Mouse (Mus musculus): ENCODE results near the gene Wnk1. TPM values are rescaled to one million over a fixed set of nuclear protein-coding genes. Genes with fewer than 3 reads are reported as not detected.
"Not testable (repeated sequence)": the region's sequence is repeated elsewhere in the genome, so short reads cannot be mapped to it uniquely, and the experiment has no call there.

The Wnk1 gene
- polyA plus RNA-seq (2012; ENCODE audit: insufficient read depth, insufficient read length, missing spikeins): 336 and 345 TPM in 2 replicates

GRCm38 (mm10) chr6:120038366-120039255 is at the start of gene Wnk1:
Gene Wnk1 (minus strand): TSS chr6:120038672.
- H3K27ac ChIP-seq (ENCODE audit: insufficient read depth, low read depth, low read length): peak within 1 kb of the TSS; percentile 97
- TF ChIP-seq CTCF (IDR thresholded peaks at IDR 0.05; ENCODE audit: low read depth, low read length) (no peak), POLR2A (IDR thresholded peaks at IDR 0.05; ENCODE audit: borderline replicate concordance, low read depth, low read length) (no peak)
- peak within 1 kb of the TSS; percentile 83 for H3K4me3 ChIP-seq (ENCODE audit: insufficient read depth, low read length)
- H3K4me1 ChIP-seq (ENCODE audit: control insufficient read depth, insufficient read depth, low read length): peaks cover 19% of the 10 kb centered on the region

- not testable (repeated sequence) for H3K27ac ChIP-seq (ENCODE audit: insufficient read depth, low read depth, low read length); H3K4me3 ChIP-seq (ENCODE audit: insufficient read depth, low read length)
- peaks cover 37% of the 10 kb centered on the region for H3K4me1 ChIP-seq (ENCODE audit: control insufficient read depth, insufficient read depth, low read length)
Measured at GRCm38 (mm10) chr6:120087041-120087440, 48.6 kb upstream of the Wnk1 start.

GRCm38 (mm10) chr6:120085832-120086231 is 47.4 kb upstream of the Wnk1 start:
- TF ChIP-seq POLR2A (IDR thresholded peaks at IDR 0.05; ENCODE audit: borderline replicate concordance, low read depth, low read length) (no peak), CTCF (IDR thresholded peaks at IDR 0.05; ENCODE audit: low read depth, low read length) (no peak)
- H3K27ac ChIP-seq (ENCODE audit: insufficient read depth, low read depth, low read length): no peak overlapping the region

DNA sequence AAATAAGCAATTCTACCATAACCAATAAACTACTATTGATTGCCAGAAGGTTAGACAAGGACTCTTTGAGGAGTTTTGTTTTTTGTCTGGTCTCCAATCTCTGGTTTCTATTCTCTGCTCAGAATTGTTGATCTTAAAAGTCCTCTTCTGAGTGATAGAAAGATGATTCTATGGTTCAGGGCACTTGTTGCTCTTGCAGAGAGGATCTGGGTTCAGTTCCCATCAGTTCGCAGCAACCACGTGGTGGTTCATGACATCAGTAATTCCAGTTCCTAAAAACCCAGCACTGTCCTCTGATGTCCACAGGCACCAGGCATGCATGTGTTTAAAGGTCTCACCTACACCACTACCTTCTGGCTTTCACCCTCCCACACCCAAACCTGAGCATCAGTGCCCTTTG is 46.5 kb upstream of the Wnk1 start:
- no peak for TF ChIP-seq POLR2A (IDR thresholded peaks at IDR 0.05; ENCODE audit: borderline replicate concordance, low read depth, low read length)
- TF ChIP-seq CTCF (IDR thresholded peaks at IDR 0.05; ENCODE audit: low read depth, low read length): no peak
- H3K4me3 ChIP-seq (ENCODE audit: insufficient read depth, low read length): no peak overlapping the region
- no peak overlapping the region for H3K27ac ChIP-seq (ENCODE audit: insufficient read depth, low read depth, low read length)
- peaks cover 32% of the 10 kb centered on the region for H3K4me1 ChIP-seq (ENCODE audit: control insufficient read depth, insufficient read depth, low read length)

More at GRCm38 (mm10) chr6:120085832-120086231, 47.4 kb upstream of the Wnk1 start:
- Histone ChIP-seq H3K4me1 (ENCODE audit: control insufficient read depth, insufficient read depth, low read length) (peaks cover 32% of the 10 kb centered on the region), H3K4me3 (ENCODE audit: insufficient read depth, low read length) (no peak overlapping the region)

DNA sequence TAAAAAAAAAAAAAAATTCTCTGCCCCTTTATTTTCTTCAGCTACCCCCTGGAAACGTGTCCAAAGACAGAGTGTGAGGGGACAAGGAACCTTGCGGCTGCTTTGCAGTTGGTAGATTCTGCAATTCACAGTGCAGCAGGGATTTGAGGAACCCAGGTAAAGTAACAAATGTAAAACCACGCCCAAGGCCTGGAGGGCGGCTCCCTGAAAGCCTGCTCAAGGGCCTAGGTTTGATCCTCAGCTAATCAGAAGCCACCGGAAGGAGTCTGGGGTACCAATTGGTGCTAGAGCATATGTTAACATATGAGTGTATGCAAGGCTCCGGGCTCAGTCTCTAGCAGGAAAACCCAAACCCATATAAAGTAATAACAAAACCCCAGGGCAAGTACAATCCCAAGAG is 45.0 kb upstream of the Wnk1 start:
- H3K4me3 ChIP-seq (ENCODE audit: insufficient read depth, low read length): peak overlapping the region; percentile 15; the same call in 1 of the 2 replicates
- H3K4me1 ChIP-seq (ENCODE audit: control insufficient read depth, insufficient read depth, low read length): peaks cover 32% of the 10 kb centered on the region
- peak overlapping the region; percentile 51 for H3K27ac ChIP-seq (ENCODE audit: insufficient read depth, low read depth, low read length)
- no peak for TF ChIP-seq CTCF (IDR thresholded peaks at IDR 0.05; ENCODE audit: low read depth, low read length)
- no peak for TF ChIP-seq POLR2A (IDR thresholded peaks at IDR 0.05; ENCODE audit: borderline replicate concordance, low read depth, low read length)

- TF ChIP-seq POLR2A (IDR thresholded peaks at IDR 0.05; ENCODE audit: borderline replicate concordance, low read depth, low read length) (no peak), CTCF (IDR thresholded peaks at IDR 0.05; ENCODE audit: low read depth, low read length) (no peak)
- peak overlapping the region; percentile 51 for H3K27ac ChIP-seq (ENCODE audit: insufficient read depth, low read depth, low read length)
- peak overlapping the region; percentile 15; the same call in 1 of the 2 replicates for H3K4me3 ChIP-seq (ENCODE audit: insufficient read depth, low read length)
- peaks cover 32% of the 10 kb centered on the region for H3K4me1 ChIP-seq (ENCODE audit: control insufficient read depth, insufficient read depth, low read length)
Measured at GRCm38 (mm10) chr6:120082951-120083411, 44.5 kb upstream of the Wnk1 start.

- H3K4me1 ChIP-seq (ENCODE audit: control insufficient read depth, insufficient read depth, low read length): peaks cover 34% of the 10 kb centered on the region
- H3K27ac ChIP-seq (ENCODE audit: insufficient read depth, low read depth, low read length): no peak overlapping the region
- no peak for TF ChIP-seq POLR2A (IDR thresholded peaks at IDR 0.05; ENCODE audit: borderline replicate concordance, low read depth, low read length)
- no peak for TF ChIP-seq CTCF (IDR thresholded peaks at IDR 0.05; ENCODE audit: low read depth, low read length)
- H3K4me3 ChIP-seq (ENCODE audit: insufficient read depth, low read length): no peak overlapping the region
Measured at GRCm38 (mm10) chr6:120082251-120082950, 43.9 kb upstream of the Wnk1 start.

GRCm38 (mm10) chr6:120081516-120081915 is 43.0 kb upstream of the Wnk1 start:
- TF ChIP-seq POLR2A (IDR thresholded peaks at IDR 0.05; ENCODE audit: borderline replicate concordance, low read depth, low read length) (no peak), CTCF (IDR thresholded peaks at IDR 0.05; ENCODE audit: low read depth, low read length) (no peak)
- peaks cover 42% of the 10 kb centered on the region for H3K4me1 ChIP-seq (ENCODE audit: control insufficient read depth, insufficient read depth, low read length)
- no peak overlapping the region for H3K4me3 ChIP-seq (ENCODE audit: insufficient read depth, low read length)
- H3K27ac ChIP-seq (ENCODE audit: insufficient read depth, low read depth, low read length): no peak overlapping the region

DNA sequence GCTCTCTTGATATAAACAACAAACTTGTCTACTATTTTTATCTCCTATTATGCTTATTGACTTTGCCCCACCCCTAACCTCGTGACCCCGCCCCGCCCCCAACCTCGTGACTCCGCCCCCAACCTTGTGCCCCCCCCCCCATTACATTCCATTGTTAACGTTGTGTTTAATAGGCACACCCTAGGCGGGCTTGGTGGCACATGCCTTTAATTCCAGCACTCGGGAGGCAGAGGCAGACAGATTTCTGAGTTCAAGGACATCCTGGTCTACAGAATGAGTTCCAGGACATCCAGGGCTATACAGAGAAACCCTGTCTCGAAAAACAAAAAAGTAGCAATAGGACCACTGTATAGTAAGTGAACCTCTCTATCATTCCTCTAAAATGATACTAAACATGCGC is 41.1 kb upstream of the Wnk1 start:
- Histone ChIP-seq H3K4me3 (ENCODE audit: insufficient read depth, low read length) (no peak overlapping the region), H3K27ac (ENCODE audit: insufficient read depth, low read depth, low read length) (no peak overlapping the region), H3K4me1 (ENCODE audit: control insufficient read depth, insufficient read depth, low read length) (peaks cover 38% of the 10 kb centered on the region)
- TF ChIP-seq POLR2A (IDR thresholded peaks at IDR 0.05; ENCODE audit: borderline replicate concordance, low read depth, low read length) (no peak), CTCF (IDR thresholded peaks at IDR 0.05; ENCODE audit: low read depth, low read length) (no peak)
